Mouse (Mus musculus) hindbrain, embryonic 10.5 days (tissue): ENCODE results near the gene Ssxb1. TPM values are rescaled to one million over a fixed set of nuclear protein-coding genes. Genes with fewer than 3 reads are reported as not detected.
"Not testable (repeated sequence)": the region's sequence is repeated elsewhere in the genome, so short reads cannot be mapped to it uniquely, and the experiment has no call there.

Experiments used
- DNase-seq: peaks from one replicate; pipeline ENCODE4 v3.0.0-alpha.2; 2017; ENCODE audit warnings: low spot score
- H3K27ac ChIP-seq: fragments of 300-500 bp; sonication (generic); 2 replicates; pipeline ENCODE4 v1.5.1; 2016; ENCODE audit warnings: mild to moderate bottlenecking, moderate library complexity
- H3K27me3 ChIP-seq: fragments of 300-500 bp; sonication (generic); 2 replicates; pipeline ENCODE4 v1.6.1; 2016; ENCODE audit warnings: mild to moderate bottlenecking; ENCODE audit not compliant: poor library complexity, insufficient read depth, severe bottlenecking
- H3K36me3 ChIP-seq: fragments of 300-500 bp; sonication (generic); 2 replicates; pipeline ENCODE4 v1.6.1; 2016; ENCODE audit warnings: mild to moderate bottlenecking, moderate library complexity
- H3K4me1 ChIP-seq: fragments of 300-500 bp; sonication (generic); replicated peaks from 2 replicates; pipeline ENCODE4 v1.6.1; 2016; ENCODE audit warnings: mild to moderate bottlenecking
- H3K4me3 ChIP-seq: fragments of 300-500 bp; sonication (generic); 2 replicates; pipeline ENCODE4 v1.5.1; 2016; ENCODE audit warnings: mild to moderate bottlenecking, moderate library complexity
- H3K9me3 ChIP-seq: fragments of 300-500 bp; sonication (generic); 2 replicates; pipeline ENCODE4 v1.6.1; 2016; ENCODE audit warnings: mild to moderate bottlenecking, moderate library complexity
- WGBS: fragments of 180-500 bp; shearing (Covaris S2); methylation state at CpG from one replicate; pipeline ENCODE4 v1.1.7; 2016; 5-methylcytosine and 5-hydroxymethylcytosine counted together
- polyA plus RNA-seq: library from polyadenylated mRNA; unstranded; fragments of >200 nt; fragmentation: Nextera tagmentation; extraction: Ambion mirVana; gene quantifications from 2 replicates; pipeline ENCODE4 v1.2.1, GENCODE M21; 2016

The Ssxb1 gene
- polyA plus RNA-seq, result not detected in 2 replicates

- not testable (repeated sequence) for H3K27ac ChIP-seq, H3K4me3 ChIP-seq, H3K27me3 ChIP-seq, H3K36me3 ChIP-seq, H3K4me1 ChIP-seq, H3K9me3 ChIP-seq, DNase-seq
- WGBS, result 30% methylated on average over 1 of the region's 1 CpGs
Measured at GRCm38 (mm10) chrX:8413005-8413404, at the start of gene Ssxb1. Ssxb1 (plus strand) TSS chrX:8413305.

- not testable (repeated sequence) for H3K36me3 ChIP-seq, H3K4me3 ChIP-seq, H3K4me1 ChIP-seq, DNase-seq, H3K27ac ChIP-seq, H3K27me3 ChIP-seq
- peaks cover 12% of the 10 kb centered on the region for H3K9me3 ChIP-seq
- WGBS, result 23% methylated on average over 1 of the region's 1 CpGs
Measured at GRCm38 (mm10) chrX:8366678-8367077, 46.4 kb upstream of the Ssxb1 start, which contains the start of gene Ssxb9. Ssxb9 (plus strand) TSS chrX:8366978.

DNA sequence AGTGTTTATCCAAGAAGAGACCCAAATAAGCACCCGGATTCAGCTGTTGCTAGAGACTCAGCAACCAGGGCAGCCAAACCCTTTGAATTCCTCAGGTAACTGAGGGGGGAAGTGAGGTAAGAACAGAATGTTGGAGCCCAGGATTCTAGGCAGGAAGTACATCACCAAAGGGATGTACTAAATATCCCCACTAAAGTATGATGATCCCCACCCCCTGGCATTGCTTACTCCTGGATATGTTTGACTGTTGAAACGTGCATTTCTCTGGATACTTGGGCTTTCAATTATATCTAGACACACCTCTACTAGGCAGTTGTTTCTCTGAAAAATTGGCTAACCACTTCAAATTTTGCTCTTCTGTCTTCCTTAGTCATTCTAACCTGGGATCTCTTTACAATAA, 48.5 kb downstream of the Ssxb1 start, which contains the start of gene Ssxb2:
Ssxb2 (minus strand) TSS at position 101 of the 400 bp plus-strand sequence.
- H3K27me3 ChIP-seq, H3K4me3 ChIP-seq, H3K36me3 ChIP-seq, H3K27ac ChIP-seq, DNase-seq, H3K4me1 ChIP-seq: not testable (repeated sequence)
- 63% methylated on average over 2 of the region's 2 CpGs for WGBS
- H3K9me3 ChIP-seq, result peaks cover 21% of the 10 kb centered on the region

Other genes with a start within 250 kb of the Ssxb1 start
- gene Tbc1d25, start 237.1 kb upstream of the Ssxb1 start, polyA plus RNA-seq, result 10.0 and 12.1 TPM in 2 replicates
- gene Ebp, start 219.8 kb upstream of the Ssxb1 start, polyA plus RNA-seq, result 37.4 and 40.3 TPM in 2 replicates
- 15.1 and 22.6 TPM in 2 replicates for gene Porcn, start 206.8 kb upstream of the Ssxb1 start, polyA plus RNA-seq
- 45.7 and 48.9 TPM in 2 replicates for gene Ftsj1, start 160.9 kb upstream of the Ssxb1 start, polyA plus RNA-seq
- 4.7 and 6.1 TPM in 2 replicates for gene Slc38a5, start 142.2 kb upstream of the Ssxb1 start, polyA plus RNA-seq
- gene Ssxb10, start 85.9 kb upstream of the Ssxb1 start, polyA plus RNA-seq, result not detected in 2 replicates
- gene Ssxb9, start 46.3 kb upstream of the Ssxb1 start, polyA plus RNA-seq, result not detected in 2 replicates
- gene Ssxb2, start 48.4 kb downstream of the Ssxb1 start, polyA plus RNA-seq, result not detected in 2 replicates
- gene Gm14459, start 111.6 kb downstream of the Ssxb1 start, polyA plus RNA-seq, result not detected in 2 replicates
- gene Ssxb6, start 134.9 kb downstream of the Ssxb1 start, polyA plus RNA-seq, result not detected in 2 replicates
- gene Ssxb3, start 178.5 kb downstream of the Ssxb1 start, polyA plus RNA-seq, result not detected in 2 replicates